Mouse (Mus musculus): ENCODE results near the gene Atp1b1.

GRCm38 (mm10) chr1:164436749-164437148 is 21.4 kb downstream of the Atp1b1 start:
- TF ChIP-seq TAL1 (IDR thresholded peaks at IDR 0.05; ENCODE audit: low read length) (no peak), GATA1 (IDR thresholded peaks at IDR 0.05; ENCODE audit: low read length) (no peak)
